Mouse (Mus musculus) A20 (cell line): Measurements from ENCODE around the gene Higd2a.
A peak's percentile ranks its signal among the peaks of the same experiment; 100 is the strongest.

ENCODE experiments used
- DNase-seq: peaks from one replicate; pipeline ENCODE4 v3.0.0-alpha.2; 2011; ENCODE audit warnings: low read depth, low spot score

Higd2a gene

DNA sequence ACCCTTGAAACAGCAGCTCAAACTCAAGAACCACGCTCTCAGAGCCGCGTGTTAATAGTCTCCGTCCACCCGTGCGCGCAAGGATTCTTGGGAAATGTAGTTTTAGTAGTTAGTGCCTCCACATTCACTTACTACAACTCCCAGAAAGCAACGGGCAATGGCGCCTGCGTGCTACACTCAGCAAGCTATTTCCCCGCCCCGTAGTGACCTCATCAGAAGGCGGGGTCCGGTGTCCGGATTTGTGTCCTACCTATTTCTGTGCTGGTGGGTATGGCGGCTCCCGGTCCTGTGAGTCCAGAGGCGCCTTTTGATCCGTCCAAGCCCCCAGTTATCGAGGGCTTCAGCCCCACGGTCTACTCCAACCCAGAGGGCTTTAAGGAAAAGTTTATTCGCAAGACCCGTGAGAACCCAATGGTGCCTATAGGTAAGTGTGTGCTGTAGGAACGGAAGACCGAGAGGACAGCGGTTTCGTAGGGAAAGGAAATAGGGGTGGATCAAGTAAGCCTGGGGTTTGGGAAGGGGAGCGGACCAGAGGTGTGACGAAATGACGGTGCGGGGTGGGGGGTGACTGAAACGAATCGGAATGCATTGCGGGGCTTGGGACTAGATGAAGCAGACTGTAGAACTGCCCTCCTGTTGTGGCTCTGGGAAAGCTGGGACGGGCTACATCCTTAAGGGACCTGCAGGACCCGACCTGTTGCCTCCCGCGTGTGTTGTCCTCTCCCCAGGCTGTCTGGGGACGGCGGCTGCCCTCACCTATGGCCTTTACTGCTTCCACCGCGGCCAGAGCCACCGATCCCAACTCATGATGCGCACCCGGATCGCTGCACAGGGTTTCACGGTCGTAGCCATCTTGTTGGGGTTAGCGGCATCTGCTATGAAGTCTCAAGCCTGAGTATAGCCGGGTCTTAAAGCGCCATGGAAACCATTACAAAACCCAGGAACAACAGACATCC, at the start of gene Higd2a, which contains the start of gene Nop16:
TSS of gene Higd2a (plus strand) at position 212 of the 956 bp plus-strand sequence.
TSS of gene Nop16 (minus strand) at position 95 of the 956 bp plus-strand sequence.
- peak; percentile 99 for DNase-seq

DNA sequence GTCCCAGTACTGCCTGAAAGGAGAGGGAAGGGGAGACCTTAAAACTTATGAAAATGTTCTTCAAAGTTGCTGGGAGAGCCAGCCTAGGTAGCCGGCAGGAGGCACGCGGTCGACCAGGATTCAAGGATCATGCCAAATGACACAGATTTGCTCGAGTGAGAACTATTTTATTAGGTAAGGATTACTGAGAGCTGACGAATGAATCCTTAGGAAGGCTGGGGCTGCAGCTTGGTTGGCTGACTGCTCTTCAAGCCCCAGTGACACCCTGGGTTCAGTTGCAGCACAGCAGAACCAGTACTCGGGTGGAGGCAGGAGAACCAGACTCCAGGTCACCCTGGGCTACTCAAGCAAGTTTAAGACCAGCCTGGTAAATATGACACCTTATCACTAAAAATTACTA, 42.0 kb upstream of the Higd2a start:
- DNase-seq = no peak

DNA sequence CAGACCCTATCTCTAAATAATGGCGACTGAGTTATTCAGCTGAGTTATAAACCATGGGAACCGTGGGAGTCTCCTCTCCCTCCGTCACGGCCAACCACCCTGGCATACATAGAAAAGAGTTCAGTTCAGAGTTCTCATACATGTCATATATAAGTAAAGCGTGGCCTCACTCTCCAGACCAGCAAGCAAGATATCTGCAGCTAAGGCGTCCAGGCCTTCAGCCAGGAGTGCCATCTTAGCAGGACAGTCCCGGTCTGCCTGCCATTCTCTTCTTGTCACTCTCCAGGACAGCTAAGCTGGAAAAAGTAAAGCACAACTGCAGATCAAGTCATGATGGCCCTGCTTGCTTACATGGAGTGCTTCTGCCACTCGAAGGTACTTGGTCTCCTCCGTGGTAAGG, 33.8 kb upstream of the Higd2a start:
- DNase-seq = no peak

DNA sequence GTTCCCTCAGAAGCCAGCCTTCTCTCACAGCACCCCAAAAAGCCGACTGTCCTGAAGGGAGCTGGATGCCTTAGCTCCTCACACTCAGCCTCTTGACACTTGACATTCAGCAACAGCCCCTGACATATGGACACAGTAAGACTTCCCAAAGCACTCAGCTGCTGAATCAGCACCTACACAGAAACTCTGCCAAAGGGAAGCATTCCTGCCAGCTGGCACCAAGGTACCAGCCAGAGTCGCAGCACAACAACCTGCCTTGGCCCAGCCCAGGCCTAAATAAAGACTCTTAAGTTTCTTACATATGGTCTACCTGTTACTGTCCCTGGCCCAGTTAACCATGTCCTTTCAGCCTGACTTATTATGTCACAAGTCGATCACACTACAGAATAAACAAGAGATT, 33.2 kb upstream of the Higd2a start:
- DNase-seq = no peak

DNA sequence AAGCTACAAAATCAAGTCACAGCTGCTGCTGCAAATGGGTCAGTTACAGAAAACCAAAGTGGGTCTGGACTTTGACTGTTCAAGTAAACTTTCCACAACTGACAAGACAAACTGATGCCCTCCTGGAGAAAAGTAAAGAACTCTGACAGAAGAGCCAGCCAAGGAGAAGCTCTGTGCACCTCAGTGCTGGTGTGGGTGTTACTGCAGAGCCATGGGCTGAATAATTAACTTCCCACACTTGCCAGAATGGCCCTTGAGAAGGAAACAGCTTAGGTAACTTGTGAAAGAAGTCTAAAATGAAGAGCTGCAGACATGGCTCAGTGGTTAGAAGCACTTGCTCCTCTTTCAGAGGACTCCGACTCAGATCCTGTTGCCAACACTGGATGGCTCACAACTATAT, 32.4 kb upstream of the Higd2a start:
- DNase-seq = no peak

DNA sequence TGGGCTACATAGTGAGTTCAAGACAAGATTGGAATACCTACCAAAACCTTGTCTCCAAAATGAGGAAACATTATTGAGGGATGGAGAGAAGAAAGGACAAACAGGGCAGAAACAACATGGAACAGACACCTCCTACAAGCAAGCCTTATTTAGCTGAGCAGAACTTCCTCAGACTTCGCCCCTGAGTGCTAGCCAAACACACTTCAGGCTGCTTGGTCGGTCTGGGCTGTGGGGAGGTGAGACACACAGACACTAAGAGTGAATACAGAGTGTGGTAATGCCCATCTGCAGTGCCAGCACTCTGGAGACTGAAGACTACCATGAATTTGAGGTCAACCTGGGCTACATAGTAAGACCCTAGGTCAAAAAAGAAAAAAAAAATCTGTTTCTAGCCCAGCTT, 30.4 kb upstream of the Higd2a start:
- DNase-seq = no peak

DNA sequence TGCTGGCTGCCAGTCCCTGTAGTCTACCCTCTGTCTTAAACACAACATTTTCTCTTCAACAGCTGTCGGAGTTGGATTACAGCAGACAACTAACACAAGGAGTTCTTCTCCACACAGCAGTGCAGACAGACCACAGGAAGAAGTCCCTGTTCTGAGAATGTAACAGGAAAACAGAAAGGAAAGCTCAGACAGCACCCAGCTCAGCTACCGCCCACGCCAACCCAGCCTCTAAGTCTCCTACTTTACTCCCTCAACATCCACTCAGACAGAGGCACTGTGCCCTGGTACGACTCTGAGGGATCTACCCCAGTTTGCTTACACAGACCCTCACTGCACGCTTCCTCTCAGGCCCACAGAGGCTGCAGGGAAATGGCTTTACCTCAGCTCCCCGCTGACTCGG, 29.4 kb upstream of the Higd2a start:
- DNase-seq = no peak

DNA sequence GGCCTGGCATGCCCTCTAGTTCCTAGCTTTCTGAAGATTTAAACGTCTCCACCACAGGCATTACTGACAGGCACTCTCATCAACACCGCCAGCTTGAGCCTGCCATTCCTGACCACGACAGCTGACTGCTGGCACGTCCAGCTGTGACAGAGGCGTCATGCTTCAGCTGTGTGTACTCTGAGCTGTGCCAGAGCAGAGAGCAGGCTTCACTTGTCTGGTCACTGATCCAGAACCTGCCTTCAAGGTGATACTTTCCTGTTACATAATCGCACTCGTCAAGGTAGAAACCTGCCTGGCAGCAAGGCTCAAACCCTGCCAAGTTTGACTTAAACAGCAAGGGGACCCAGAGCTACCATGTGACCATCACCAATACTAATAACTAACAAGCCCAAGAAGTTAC, 27.4 kb upstream of the Higd2a start:
- peak; percentile 79 for DNase-seq

DNA sequence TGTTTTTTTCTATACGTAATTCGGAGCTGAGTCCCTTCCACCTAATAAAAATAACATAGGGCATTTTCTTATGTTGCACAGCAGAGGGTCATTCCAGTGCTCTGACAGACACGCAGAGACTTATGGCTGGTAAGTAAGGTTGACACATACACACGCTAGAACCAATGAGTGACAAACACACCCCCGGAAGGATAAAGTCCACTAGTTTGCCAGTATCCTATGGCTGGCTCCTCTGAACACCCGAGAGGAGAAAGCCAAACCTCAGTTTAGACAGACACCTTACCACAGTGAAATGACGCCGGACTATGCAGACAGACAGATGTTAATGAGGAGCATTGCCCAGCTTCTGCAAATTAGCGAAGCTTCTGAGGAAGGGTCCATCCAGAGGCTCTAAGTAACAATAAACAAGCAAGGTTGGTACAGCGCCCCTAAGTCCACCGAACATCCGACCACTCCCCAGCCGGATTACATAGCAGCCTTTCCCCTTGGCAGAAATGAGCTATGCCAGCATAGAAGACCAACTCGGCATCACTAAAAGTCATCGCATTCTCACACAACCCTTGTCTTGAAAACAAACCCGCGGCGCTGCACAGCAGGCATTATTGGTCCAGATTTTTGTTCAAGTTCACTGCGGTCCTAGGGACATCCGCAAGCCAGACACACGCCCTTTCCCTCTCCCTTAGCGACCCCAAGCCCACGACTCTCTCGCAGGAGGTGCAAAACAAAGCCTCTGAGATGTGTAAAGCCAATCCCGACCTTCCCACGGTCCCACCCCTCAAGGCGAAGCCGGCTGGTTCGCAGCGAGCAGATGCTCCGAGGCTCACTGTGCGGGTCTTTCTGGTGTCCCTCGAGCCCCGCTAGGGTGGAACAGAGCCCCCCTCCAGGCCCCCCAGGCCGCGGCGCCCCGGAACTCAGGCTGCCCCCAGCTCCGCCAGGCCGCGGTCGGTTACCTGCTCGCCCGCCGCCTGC, 25.5 kb upstream of the Higd2a start:
- peak; percentile 50 for DNase-seq

DNA sequence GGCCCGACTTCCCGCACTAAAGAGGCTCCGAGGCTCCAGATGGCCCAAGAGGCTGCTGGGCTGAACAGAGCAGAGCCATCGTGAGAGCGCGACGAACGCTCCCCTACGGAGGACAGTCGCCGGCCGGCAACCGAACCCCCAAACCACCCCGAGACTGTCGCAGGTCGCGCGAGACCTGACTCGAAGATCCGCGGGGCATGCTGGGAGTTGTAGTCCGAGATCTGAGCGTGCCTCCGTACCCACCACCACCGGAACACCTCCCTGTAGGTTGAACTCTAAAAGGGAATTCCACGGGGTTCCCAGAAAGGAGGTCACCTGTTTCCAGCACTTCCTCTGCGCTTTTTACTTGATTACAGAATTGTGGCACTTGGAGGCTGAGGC, 24.8 kb upstream of the Higd2a start, which contains the start of gene 4833439L19Rik:
TSS of gene 4833439L19Rik (minus strand) at position 235 of the 381 bp plus-strand sequence.
- peak; percentile 94 for DNase-seq

DNA sequence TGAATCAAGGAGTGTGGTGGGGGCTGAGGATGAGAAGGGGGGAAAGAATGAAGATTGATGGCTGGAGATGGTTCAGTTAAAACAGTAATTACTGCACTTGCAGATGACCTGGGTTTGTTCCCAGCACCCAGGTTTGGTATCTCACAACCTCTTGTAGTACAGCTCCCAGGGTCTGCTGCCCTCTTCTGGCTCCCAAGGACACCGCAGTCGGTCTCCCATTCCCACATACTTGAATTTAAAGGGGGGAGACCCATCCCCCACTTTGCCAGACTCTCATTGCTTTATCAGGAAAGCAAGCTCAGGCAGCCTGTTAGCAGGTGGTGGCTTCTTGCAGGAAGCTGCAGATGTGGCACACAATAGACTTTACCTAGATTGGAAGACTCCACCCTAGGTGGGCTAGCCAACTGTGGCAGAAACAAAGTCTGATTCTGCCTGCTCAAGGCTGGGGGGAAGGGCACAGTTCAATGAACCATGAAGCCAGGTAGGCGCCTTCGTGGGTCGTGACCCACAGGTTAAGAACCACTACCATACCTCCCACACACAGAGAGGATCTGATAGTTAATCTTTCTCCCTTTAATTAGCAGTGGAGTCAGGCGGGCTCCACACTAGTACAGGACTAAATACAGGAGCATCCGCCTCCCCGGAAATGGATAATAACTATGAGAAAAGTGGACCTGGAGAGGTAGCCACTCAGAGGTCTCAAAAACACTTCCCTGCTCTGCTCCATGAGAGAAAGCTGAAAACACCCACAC, 24.2 kb upstream of the Higd2a start:
- no peak for DNase-seq

DNA sequence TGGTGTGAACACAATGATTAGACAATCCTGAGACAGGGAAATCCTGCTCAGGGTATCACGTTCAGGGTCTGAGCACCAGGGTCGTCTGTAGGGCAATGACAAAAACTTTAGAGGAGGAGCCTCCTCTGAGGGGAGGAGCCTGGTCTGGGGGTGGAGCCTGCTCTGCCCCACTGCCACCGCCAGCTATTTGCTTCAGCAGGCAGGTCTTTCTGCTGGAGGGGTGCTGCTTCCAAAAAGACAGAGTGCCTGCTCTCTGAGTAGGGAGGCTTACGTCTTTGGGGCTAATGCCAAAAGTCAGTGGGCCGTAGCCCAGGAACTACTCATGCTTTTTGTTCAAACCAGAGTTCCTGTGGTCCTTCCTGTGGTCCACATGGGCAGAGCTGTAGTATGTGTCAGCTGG, 21.6 kb upstream of the Higd2a start:
- DNase-seq = peak; percentile 28

DNA sequence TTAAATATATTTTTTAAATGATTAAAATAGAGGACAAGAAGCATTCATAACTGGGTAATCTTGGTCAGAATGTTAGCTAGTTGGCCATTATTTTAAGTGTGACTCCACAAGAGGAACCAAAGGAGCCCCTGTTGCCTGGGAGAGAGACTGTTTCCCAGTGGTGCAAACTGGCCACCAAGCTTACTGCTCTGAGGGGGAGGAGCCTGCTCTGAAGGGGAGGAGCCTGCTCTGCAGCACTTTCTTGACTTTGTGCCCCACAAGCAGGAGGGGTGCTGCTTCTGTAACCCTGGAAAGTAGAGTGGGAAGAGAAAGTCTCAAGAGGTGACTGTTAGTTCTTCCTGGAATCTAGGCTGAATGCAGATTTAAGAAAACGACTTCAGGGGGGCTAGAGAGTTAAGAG, 20.7 kb upstream of the Higd2a start:
- peak; percentile 37 for DNase-seq

DNA sequence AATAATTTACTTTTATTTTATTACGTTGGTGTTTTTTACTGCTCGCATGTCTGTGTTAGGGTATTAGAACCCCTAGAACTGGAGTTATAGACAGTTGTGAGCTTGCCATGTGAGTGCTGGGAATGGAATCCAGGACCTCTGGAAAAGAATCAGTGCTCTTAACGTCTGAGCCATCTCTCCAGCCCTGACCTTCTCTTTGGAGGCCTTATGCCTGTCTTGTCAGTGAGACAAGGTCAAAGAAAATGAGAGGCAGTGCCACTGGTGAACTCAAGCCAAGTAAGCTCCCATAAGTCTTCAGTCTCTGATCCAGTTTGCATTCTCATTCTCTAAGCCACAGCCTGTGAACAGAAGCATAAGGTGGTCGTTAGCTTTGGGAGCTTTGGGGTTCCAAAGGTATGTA, 19.3 kb upstream of the Higd2a start:
- no peak for DNase-seq

DNA sequence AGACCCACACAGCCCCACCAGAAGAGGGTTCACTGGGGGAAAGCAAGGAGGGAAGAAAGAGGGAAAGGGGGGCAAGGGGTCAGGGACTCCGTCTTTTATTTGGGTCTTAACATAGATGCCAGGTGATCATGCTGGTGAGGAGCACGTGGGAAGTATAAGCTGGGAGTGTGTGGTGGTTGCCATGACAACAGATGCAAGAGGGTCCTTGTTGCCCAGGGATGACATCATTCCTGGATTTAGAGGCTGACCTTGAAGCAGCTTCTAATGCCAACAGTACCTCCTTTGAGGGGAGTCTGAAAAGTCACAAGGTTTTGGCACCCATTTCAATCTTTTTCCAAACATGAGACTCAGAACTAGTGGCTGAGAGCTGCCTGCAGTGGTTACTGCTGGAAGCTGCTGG, 18.4 kb upstream of the Higd2a start:
- DNase-seq = no peak

DNA sequence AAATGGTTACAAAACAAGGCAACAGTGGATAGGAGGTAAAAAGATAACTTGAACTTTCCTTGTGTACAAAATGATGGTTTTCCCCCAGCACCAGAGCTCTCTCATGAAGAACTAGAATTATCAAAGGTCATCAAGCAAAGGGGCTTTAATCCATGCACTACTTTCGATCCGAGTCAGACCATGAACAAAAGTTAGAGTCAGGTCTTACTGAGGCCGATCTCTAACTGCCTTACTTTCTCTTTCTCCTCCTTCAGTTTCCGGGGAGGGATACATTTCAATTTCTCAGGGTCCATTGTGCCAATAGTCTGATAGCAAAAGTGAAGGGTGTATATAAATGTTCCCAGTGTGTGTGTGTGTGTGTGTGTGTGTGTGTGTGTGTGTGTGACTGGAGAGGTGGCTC, 17.4 kb upstream of the Higd2a start:
- peak; percentile 27 for DNase-seq

DNA sequence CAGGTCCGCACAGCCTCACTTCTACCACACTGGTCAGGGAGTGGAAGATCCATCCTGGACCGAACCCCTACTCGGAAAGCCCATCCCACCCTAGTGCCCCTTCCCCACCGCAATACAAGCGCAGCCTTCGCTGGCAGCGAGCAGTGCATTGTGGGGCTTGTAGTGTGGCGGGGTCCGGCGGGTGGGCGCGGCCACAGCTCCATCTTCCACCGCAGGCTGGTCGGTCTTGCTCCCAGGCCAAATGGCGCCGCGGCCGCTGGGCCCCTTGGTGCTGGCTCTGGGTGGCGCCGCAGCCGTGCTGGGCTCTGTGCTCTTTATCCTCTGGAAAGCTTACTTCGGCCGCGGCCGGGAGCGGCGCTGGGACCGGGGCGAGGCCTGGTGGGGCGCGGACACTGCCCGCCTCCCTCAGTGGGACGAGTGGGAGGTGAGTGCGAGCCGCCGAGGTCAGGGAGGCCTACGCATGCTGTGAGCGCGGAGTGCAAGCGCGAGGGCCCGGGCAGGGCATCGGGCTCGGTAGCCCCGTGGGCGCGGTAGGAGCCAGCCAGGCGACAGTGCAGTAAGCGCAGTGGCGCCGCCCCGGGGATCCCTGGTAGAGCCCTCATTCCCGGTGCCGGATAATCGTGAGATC, 15.0 kb upstream of the Higd2a start, which contains the start of gene Arl10:
TSS of gene Arl10 (plus strand) at position 162 of the 628 bp plus-strand sequence.
- peak; percentile 75 for DNase-seq

DNA sequence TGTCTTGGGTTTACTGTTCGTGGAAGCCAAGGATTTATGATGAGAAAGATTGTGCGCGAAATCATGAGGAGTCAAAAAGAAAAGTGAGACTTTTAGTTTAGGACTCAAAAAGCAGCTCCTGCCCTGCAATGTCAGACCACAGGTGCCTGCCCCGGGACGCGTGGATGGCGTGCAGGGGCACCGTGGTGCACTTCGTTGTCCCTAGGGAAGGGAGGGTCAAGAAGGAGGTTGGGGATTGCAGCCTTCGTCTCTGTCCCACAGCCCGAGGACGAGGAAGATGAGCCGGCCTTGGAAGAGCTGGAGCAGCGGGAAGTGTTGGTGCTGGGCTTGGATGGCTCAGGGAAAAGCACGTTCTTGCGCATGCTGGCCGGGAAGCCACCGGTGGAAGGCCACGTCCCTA, 14.5 kb upstream of the Higd2a start:
- DNase-seq = no peak

DNA sequence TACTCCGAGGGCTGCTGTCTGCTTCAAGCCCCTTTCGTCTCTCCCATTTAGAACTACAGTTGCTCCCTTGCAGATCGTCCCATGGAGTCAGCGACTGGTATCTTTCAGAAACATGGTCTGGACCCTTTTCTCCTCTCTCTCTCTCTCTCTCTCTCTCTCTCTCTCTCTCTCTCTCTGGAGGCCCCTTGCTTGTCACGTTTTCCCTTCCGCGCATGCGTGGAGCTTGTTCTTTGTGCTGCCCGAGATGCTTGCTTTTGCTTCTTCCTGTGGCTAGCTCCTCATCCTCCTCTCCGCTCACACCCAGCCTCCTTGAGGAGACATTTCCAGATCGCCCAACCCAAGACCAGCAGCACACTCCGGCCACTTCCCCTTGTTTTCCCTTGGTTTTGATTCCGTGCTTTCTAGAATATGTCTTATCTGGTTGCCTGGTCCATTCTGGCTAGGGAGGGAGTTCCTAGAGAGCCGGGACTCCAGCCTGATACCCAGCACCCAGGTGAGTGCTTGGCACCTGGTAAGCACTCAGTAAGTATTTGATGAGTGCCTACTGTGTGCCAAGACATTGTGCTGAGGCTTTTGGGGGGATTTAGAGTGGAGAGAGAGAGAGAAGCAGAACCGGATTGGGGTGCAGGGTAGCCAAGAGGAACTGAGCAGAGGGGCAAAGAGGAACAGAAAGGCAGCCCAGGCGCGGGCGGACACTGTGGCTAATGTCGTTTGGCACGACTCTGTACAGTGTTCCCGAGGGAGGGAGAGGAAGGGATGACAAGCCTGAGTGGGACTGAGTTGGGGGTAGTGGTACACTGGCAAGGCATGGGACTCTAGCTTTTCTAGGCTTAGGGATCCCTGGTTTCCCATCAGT, 12.1 kb upstream of the Higd2a start:
- DNase-seq = peak; percentile 84

DNA sequence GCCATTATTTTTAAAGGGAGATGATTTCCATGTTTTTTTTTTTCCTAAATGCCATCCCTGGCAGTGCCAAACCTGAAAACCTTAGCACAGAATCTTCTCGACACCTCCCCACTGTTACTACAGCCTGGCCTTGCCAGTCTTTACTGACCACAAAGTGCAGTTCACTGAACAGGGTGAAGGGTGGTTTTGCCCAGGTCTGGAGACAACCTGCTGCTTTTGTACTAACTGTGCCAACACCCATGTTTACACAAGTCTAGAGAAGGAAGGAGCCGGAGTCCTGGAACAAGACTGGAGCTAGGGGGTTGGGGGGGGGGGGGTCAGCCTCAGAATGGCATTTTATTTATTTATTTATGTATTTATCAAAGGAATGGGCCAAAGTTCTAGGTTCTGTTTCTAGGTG, 8.6 kb upstream of the Higd2a start:
- no peak for DNase-seq
